Mouse (Mus musculus) neutrophil, adult 5-6 weeks (primary cell): ENCODE data around the gene Abcg5. TPM values are rescaled to one million over a fixed set of nuclear protein-coding genes. Genes with fewer than 3 reads are reported as not detected.

Source experiments
- ATAC-seq: fragments of 151-379, 151-347 bp; 2 replicates; pipeline ENCODE4 v1.8.0; 2017; ENCODE audit warnings: mild to moderate bottlenecking, moderate TSS enrichment; ENCODE audit not compliant: insufficient number of reproducible peaks, poor library complexity, low FRiP score, severe bottlenecking; ENCODE audit errors: extremely low read depth
- total RNA-seq: library from RNA; stranded (forward); fragments of 200-1000 nt; gene quantifications from 2 replicates; pipeline ENCODE4 v1.2.3, GENCODE M21; 2017

Abcg5 gene
- total RNA-seq: not detected in 2 replicates

DNA sequence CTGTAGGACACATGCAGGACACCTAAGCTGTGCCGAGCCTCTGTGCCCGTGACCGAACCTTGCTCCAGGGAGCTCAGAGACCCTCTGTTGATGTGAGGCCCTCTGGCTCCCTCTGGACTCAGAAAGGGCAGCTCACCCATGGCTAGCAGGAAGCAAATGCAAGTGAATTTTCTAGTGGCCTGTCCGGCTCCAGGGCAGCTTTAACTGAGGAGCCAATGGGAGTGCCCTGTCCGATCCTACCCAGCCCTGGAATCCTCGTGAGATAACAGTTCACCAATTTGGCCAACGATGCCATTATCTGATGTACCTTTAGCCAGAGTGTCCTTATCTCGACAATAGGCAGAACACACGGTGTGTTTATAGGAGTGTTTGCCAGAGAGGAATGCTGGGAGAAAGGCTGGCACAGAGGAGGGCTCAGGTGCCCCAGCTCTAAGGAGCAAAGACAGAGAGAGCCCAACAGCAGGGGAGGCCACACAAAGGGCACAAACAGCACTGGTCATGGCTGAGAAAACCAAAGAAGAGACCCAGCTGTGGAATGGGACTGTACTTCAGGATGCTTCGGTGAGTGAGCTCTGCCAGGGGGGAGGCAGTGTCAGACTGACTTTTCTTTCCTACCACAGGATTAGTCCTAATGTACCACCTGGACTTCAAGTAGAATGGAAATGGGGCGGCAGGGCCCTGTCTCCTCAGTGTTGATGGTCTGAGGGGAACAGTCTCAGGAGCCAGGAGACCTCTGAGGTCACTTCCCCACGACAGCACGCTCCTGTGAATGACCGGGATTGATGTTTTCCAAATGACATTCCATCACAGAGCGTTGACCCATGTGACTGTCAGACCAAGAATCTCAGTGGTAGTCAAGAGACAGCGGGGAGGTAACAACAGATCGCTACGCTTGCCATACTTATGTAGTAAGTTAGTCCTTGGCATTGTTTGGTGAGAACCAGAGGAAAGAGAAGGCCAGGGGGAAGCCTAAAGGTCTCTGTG, at the start of gene Abcg5:
Gene Abcg5, minus strand, starts transcription at position 278 of the 984 bp plus-strand sequence.
- ATAC-seq: no peak

DNA sequence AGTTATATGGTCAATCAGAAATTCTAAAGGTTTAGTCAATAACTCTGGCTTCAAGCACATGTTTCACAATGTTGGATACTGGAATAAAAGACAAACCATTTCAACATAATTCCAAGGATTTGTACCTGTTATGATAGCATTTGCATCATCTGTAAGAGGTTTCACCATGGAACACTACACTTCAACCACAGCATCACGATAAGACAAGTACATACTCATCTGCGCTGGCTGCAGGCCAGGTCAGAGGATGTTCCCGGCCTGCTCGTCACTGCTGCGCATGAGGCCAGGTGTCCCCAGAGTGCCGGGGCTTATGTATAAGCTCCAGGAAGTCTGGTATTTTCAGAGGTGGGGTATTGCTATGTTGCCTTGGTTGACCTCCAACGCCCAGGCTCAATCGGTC, 49.8 kb upstream of the Abcg5 start:
- ATAC-seq: no peak

GRCm38 (mm10) chr17:84731361-84731760, 48.5 kb upstream of the Abcg5 start:
- ATAC-seq: no peak

- no peak for ATAC-seq
Measured at GRCm38 (mm10) chr17:84729140-84729539, 46.3 kb upstream of the Abcg5 start.

- ATAC-seq: no peak
Measured at GRCm38 (mm10) chr17:84728201-84728911, 45.5 kb upstream of the Abcg5 start.

GRCm38 (mm10) chr17:84725163-84725562, 42.4 kb upstream of the Abcg5 start:
- ATAC-seq: no peak

DNA sequence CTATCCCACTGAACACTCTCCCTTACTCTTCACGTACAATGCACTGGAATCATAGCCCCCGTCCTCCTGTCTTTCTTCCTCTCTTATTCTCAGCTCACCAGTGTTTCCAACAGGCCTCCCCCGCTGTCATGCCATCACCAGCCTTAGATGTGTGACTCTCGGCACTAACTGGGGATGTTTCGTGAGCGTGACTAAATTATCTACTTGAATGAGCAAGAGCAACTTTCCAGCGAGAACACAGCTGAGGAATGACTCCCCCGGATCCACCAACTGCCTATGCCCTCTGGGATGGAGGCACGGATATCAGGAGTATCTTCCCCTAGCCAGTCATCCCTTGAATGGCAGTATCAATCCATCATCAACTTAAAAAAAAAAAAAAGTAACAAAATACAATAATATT, 41.2 kb upstream of the Abcg5 start:
- ATAC-seq: no peak

- ATAC-seq: no peak
Measured at GRCm38 (mm10) chr17:84719105-84719504, 36.3 kb upstream of the Abcg5 start.

GRCm38 (mm10) chr17:84717416-84717815, 34.6 kb upstream of the Abcg5 start:
- no peak for ATAC-seq

DNA sequence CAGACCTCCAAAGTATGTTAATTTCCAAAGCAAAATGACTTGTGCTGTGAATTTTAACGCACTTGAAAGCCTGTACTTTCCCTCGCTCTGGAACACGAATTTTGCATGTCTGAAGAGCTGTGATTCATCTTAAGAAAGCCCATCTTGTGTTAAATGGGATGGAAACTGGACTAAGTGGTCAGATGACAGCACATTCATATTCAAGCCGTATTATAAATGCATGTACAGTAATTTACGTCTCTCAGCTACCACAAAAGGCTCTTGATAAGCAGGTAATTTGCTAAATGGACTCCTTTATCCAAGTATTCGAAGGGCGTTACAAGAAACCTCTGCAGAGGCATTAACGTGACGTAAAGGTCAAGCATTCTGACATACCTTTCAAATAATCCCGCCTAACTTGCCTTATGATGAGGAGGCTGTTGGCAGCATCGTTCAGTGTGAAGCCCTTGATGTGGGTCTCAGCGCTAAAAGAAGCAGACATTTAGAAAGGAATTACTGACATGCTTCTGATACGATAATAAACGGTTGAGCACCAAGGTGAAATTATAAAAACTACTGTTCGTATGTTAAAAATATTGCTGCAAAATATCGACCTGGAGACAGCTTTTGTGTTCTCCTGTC, 33.6 kb upstream of the Abcg5 start:
- no peak for ATAC-seq

GRCm38 (mm10) chr17:84714930-84715329, 32.1 kb upstream of the Abcg5 start:
- no peak for ATAC-seq

- ATAC-seq: no peak
Measured at GRCm38 (mm10) chr17:84713563-84714164, 30.9 kb upstream of the Abcg5 start.

DNA sequence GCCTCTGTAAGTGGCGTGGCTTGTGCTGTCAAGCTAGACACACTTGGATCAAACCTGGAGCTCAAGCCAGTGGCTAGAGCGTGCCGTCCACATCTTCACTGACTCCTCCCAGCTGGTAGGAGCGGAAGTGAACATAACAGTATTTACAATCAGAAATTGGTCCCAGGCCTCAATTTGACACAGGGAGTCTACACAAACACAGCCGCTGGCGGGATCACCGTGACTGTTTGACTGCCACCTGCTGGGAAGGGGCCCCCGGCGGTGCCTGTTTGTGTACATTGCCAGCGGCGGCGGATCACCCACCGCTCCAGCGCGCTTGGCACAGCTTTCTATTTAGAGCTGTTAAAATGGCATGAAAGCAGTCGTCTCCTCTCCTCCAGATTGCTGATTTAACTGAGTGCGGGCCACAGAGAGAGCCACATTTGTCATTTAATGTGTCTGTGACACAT, 26.6 kb upstream of the Abcg5 start:
- ATAC-seq: no peak

DNA sequence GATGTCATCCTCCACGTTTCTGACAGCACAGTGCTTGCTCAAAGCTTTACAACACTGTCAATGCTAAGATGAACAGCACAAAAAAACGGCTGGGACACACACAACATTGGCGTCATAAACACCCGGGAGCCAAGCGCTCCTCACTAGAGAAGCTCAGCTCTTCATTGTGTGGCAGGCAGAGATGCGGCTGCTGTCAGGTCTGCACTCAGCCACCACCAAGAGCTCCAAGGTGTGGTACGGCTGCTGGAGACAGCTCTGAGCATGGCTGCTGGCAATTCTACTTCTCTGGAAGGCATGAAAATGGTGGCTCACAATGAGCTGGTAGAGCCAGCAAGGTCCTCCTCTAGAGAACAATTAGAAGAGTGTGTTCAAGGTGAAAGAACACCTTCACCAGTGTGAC, 26.0 kb upstream of the Abcg5 start:
- no peak for ATAC-seq

DNA sequence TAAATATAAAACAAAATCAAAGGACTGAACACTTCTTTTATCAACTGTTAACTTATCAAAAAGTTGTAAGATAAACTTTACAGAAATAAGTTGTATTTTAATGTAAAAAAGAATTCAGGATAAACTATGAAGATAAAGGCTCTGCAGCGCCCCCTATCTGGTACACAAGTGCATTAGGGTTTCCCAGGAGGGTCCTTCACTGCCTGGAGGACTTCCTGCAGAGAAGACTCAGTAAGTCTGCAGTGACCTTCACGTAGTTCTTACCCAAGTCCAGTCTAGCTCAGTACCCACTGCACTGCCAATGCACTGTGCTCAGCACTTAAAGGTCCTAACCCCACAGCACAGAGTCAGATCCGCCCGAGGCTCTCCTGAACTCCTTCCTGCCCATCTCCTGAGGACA, 24.6 kb upstream of the Abcg5 start:
- no peak for ATAC-seq

- peak; percentile 57; the same call in 1 of the 2 replicates for ATAC-seq
Measured at GRCm38 (mm10) chr17:84698727-84699126, 15.9 kb upstream of the Abcg5 start.

DNA sequence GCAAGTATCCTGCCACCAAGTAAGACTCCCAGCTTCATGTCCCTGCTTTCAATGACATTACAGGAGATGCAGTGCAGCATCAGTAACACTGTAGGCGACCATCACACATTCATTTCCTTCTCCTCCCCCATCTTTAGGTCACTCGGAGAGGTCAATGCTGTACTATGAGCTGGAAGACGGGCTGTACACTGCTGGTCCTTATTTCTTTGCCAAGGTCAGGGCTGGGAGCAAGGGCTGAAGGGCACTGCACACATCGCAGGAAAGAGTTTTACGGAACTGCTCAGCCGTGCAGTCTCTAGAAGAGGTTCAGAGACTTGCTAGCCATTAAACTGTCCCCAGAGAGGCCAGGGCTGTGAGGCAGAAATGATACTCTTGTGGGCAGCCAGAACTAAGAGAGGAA, 13.7 kb upstream of the Abcg5 start:
- no peak for ATAC-seq

DNA sequence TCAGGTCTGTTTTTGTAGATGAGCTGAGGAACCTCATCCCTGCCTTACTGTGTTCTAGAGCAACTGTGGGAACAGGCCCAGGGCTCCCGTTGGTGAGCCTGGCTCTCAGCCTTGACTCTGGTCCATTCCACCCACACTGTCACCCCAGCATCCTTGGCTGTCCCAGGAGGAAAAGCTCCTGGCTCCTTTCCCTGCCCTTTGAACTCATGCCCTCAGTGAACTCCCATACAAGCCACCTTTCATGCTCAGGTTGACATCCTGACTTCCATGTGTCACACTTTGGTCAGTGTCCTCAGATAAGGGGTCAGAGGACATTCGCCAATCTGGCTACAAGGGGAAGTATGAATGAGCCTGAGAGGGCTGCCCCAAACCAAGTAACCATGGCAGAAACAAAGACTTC, 10.9 kb upstream of the Abcg5 start:
- ATAC-seq: no peak

- ATAC-seq: no peak
Measured at GRCm38 (mm10) chr17:84690111-84690510, 7.3 kb upstream of the Abcg5 start.
